Mouse (Mus musculus) gastrocnemius, postnatal 36 days (tissue): ENCODE data around the gene Snd1. TPM values are rescaled to one million over a fixed set of nuclear protein-coding genes. Genes with fewer than 3 reads are reported as not detected.

Source experiments
- DNase-seq, 2 experiments: peaks; one replicate each; pipeline ENCODE4 v3.0.0; 2022
- intact Hi-C: fragments of 180-260 bp; cut with DNase I; formaldehyde crosslinking; loops from one replicate; pipeline ENCODE4 v1.15.1; 2025
- total RNA-seq, 2 experiments: library from RNA; stranded (reverse); gene quantifications; 2 replicates each; pipeline ENCODE4 v1.2.3; 2021

Snd1 gene
- total RNA-seq, 2 experiments from 2014 or later = 38.8 to 38.9 TPM

GRCm38 (mm10) chr6:28681521-28682457, 206.8 kb downstream of the Snd1 start:
- intact Hi-C loops = no loop called here
- no peak for DNase-seq

- DNase-seq = no peak
- intact Hi-C loops = no loop called here
Measured at GRCm38 (mm10) chr6:28685052-28685451, 210.1 kb downstream of the Snd1 start.

- intact Hi-C loops = no loop called here
- DNase-seq = no peak
Measured at GRCm38 (mm10) chr6:28685745-28686144, 210.8 kb downstream of the Snd1 start.

- DNase-seq = no peak
- intact Hi-C loops = no loop called here
Measured at GRCm38 (mm10) chr6:28687776-28688175, 212.8 kb downstream of the Snd1 start.

- DNase-seq = no peak
- intact Hi-C loops = no loop called here
Measured at GRCm38 (mm10) chr6:28692659-28693058, 217.7 kb downstream of the Snd1 start.

- DNase-seq = no peak
- intact Hi-C loops = no loop called here
Measured at GRCm38 (mm10) chr6:28697214-28697613, 222.3 kb downstream of the Snd1 start.

GRCm38 (mm10) chr6:28704612-28705011, 229.7 kb downstream of the Snd1 start:
- intact Hi-C loops = no loop called here
- DNase-seq = no peak

GRCm38 (mm10) chr6:28705384-28706107, 230.6 kb downstream of the Snd1 start:
- no peak for DNase-seq
- intact Hi-C loops = no loop called here

- intact Hi-C loops = no loop called here
- no peak for DNase-seq
Measured at GRCm38 (mm10) chr6:28706108-28706975, 231.4 kb downstream of the Snd1 start.

- no peak for DNase-seq
- intact Hi-C loops = no loop called here
Measured at GRCm38 (mm10) chr6:28706976-28707592, 232.1 kb downstream of the Snd1 start.

GRCm38 (mm10) chr6:28710035-28710434, 235.1 kb downstream of the Snd1 start:
- intact Hi-C loops = no loop called here
- no peak for DNase-seq

- intact Hi-C loops = no loop called here
- no peak for DNase-seq
Measured at GRCm38 (mm10) chr6:28717203-28717844, 242.4 kb downstream of the Snd1 start.

- no peak for DNase-seq
- intact Hi-C loops = no loop called here
Measured at GRCm38 (mm10) chr6:28717845-28718237, 242.9 kb downstream of the Snd1 start.

- intact Hi-C loops = no loop called here
- no peak for DNase-seq
Measured at GRCm38 (mm10) chr6:28720391-28721171, 245.6 kb downstream of the Snd1 start.

- DNase-seq = no peak
- intact Hi-C loops = no loop called here
Measured at GRCm38 (mm10) chr6:28723059-28723458, 248.1 kb downstream of the Snd1 start.

- DNase-seq = no peak
- intact Hi-C loops = no loop called here
Measured at GRCm38 (mm10) chr6:28724776-28725175, 249.8 kb downstream of the Snd1 start.

- DNase-seq = no peak
- intact Hi-C loops = no loop called here
Measured at GRCm38 (mm10) chr6:28729236-28729635, 254.3 kb downstream of the Snd1 start.

GRCm38 (mm10) chr6:28729649-28730048, 254.7 kb downstream of the Snd1 start:
- intact Hi-C loops = no loop called here

GRCm38 (mm10) chr6:28731246-28731645, 256.3 kb downstream of the Snd1 start:
- intact Hi-C loops = no loop called here
- DNase-seq = no peak

More at GRCm38 (mm10) chr6:28729649-28730048, 254.7 kb downstream of the Snd1 start:
- DNase-seq = no peak
